Mouse (Mus musculus) liver, embryonic 16.5 days (tissue): ENCODE data around the gene Eif2b1. TPM values are rescaled to one million over a fixed set of nuclear protein-coding genes. Genes with fewer than 3 reads are reported as not detected.

Experiments
- ATAC-seq: fragments of 200-750 bp; cut with Nextera tagmentation; 2 replicates; pipeline ENCODE4 v1.8.0; 2017; ENCODE audit warnings: low read depth, mild to moderate bottlenecking, moderate number of reproducible peaks, moderate library complexity
- H3K27ac ChIP-seq: fragments of 300-500 bp; sonication (generic); 2 replicates; pipeline ENCODE4 v1.5.1; 2014; ENCODE audit warnings: mild to moderate bottlenecking, low read length
- H3K27me3 ChIP-seq: fragments of 300-500 bp; sonication (generic); 2 replicates; pipeline ENCODE4 v1.6.1; 2014; ENCODE audit warnings: low read depth, low read length, mixed read lengths; ENCODE audit not compliant: control insufficient read depth, insufficient read depth
- H3K36me3 ChIP-seq: fragments of 300-500 bp; sonication (generic); 2 replicates; pipeline ENCODE4 v1.6.1; 2014; ENCODE audit warnings: mild to moderate bottlenecking; ENCODE audit not compliant: control insufficient read depth, insufficient read depth
- H3K4me1 ChIP-seq: fragments of 300-500 bp; sonication (generic); 2 replicates; pipeline ENCODE4 v1.6.1; 2014; ENCODE audit warnings: low read depth, low read length, mixed read lengths; ENCODE audit not compliant: control insufficient read depth
- H3K4me2 ChIP-seq: fragments of 300-500 bp; sonication (generic); 2 replicates; pipeline ENCODE4 v1.6.1; 2014; ENCODE audit warnings: low read depth, low read length, mixed read lengths
- H3K4me3 ChIP-seq: fragments of 300-500 bp; sonication (generic); 2 replicates; pipeline ENCODE4 v1.5.1; 2014; ENCODE audit warnings: low read depth, mild to moderate bottlenecking, low read length
- H3K9ac ChIP-seq: fragments of 300-500 bp; sonication (generic); 2 replicates; pipeline ENCODE4 v1.6.1; 2014; ENCODE audit warnings: low read depth, low read length
- H3K9me3 ChIP-seq: fragments of 300-500 bp; sonication (generic); replicated peaks from 2 replicates; pipeline ENCODE4 v1.6.1; 2016; ENCODE audit warnings: low read length; ENCODE audit not compliant: control insufficient read depth
- WGBS: fragments of 180-500 bp; shearing (Covaris S2); extraction: QIAGEN DNeasy Blood & Tissue Kit; methylation state at CpG from one replicate; pipeline ENCODE4 v1.1.7; 2014; ENCODE audit not compliant: insufficient replicate concordance; 5-methylcytosine and 5-hydroxymethylcytosine counted together
- polyA plus RNA-seq: library from polyadenylated mRNA; unstranded; fragments of >200 nt; fragmentation: Nextera tagmentation; extraction: Ambion mirVana; gene quantifications from 2 replicates; pipeline ENCODE4 v1.2.1, GENCODE M21; 2015

Eif2b1 gene
- 33.0 and 34.3 TPM in 2 replicates for polyA plus RNA-seq

GRCm38 (mm10) chr5:124578633-124579317, at the start of gene Eif2b1, which contains the start of gene Gtf2h3:
Gene Eif2b1, minus strand, starts transcription at chr5:124579131.
Gene Gtf2h3, plus strand, starts transcription at chr5:124579140.
- Histone ChIP-seq H3K27me3 (no peaks in the 10 kb centered on the region), H3K4me2 (peak within 1 kb of the TSS; percentile 67), H3K9ac (peak within 1 kb of the TSS; percentile 70), H3K9me3 (no peaks in the 10 kb centered on the region), H3K4me1 (peaks cover 18% of the 10 kb centered on the region), H3K4me3 (peak within 1 kb of the TSS; percentile 78), H3K36me3 (peaks cover 18% of the 10 kb centered on the region), H3K27ac (peak within 1 kb of the TSS; percentile 43; the same call in 1 of the 2 replicates)
- 1% methylated on average over 51 of the region's 51 CpGs for WGBS
- ATAC-seq = peak; percentile 93

- peaks cover 7% of the 10 kb centered on the region for H3K4me1 ChIP-seq
These were observed 45.4 kb upstream of the Eif2b1 start for GRCm38 (mm10) chr5:124624291-124624690.

DNA sequence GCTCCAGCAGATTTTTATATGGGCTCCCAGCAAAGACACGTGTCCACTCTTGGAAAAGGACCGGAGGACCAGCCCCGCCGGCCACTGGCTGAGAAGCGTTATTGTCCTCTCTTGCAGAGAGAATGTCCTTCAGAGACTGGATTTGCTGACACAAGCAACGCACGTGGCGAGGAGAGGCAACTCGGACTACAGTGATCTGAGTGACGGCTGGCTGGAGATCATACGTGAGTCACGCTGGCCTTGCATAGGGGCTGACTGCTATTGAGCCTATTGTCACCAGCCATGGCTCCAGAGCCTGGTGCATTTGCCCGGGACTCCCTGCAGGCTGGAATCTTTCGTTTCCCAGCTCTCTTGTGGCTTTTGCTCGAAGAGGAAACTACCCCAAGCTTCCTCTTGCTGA, 44.0 kb upstream of the Eif2b1 start:
- no peak overlapping the region for H3K4me2 ChIP-seq
- peaks cover under 1% of the 10 kb centered on the region; the same call in 1 of the 2 replicates for H3K4me1 ChIP-seq
- H3K4me3 ChIP-seq = no peak overlapping the region
- no peak overlapping the region for H3K27ac ChIP-seq
- H3K9ac ChIP-seq = no peak overlapping the region
- 55% methylated on average over 15 of the region's 15 CpGs for WGBS
- no peaks in the 10 kb centered on the region for H3K27me3 ChIP-seq
- H3K9me3 ChIP-seq = no peaks in the 10 kb centered on the region
- no peaks in the 10 kb centered on the region for H3K36me3 ChIP-seq
- ATAC-seq = 0 out of 2 replicates have a peak, but pooled peaks have one; percentile 13

More at GRCm38 (mm10) chr5:124624291-124624690, 45.4 kb upstream of the Eif2b1 start:
- H3K4me3 ChIP-seq = no peak overlapping the region
- WGBS = 82% methylated on average over 9 of the region's 9 CpGs
- ATAC-seq = no peak
- no peaks in the 10 kb centered on the region for H3K27me3 ChIP-seq
- no peaks in the 10 kb centered on the region for H3K36me3 ChIP-seq
- no peak overlapping the region for H3K9ac ChIP-seq
- H3K9me3 ChIP-seq = no peaks in the 10 kb centered on the region
- H3K27ac ChIP-seq = no peak overlapping the region
- H3K4me2 ChIP-seq = no peak overlapping the region

DNA sequence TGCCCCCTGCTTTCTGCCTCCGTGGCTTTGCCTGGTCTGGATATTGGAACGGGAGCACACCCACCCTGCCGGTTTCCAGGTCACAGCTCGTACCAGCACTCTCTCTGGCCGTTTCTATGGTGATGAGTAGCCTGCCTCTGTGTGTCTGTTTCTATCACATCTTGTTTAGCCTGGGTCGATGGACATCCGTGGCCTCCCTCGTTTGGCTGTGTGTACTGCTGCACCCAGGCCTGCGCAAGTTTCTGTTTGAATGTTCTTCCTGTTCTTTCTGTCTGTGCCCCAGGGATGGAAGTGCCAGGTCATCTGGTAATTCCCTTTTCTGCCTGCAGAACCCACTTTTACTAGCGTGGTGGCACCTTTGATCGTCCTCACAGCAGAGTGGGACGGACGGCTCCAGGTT, 42.4 kb upstream of the Eif2b1 start:
- Histone ChIP-seq H3K4me2 (no peak overlapping the region), H3K4me1 (no peaks in the 10 kb centered on the region), H3K27ac (no peak overlapping the region), H3K36me3 (no peaks in the 10 kb centered on the region), H3K4me3 (no peak overlapping the region), H3K9me3 (no peaks in the 10 kb centered on the region), H3K9ac (no peak overlapping the region), H3K27me3 (no peaks in the 10 kb centered on the region)
- WGBS = 63% methylated on average over 13 of the region's 13 CpGs
- ATAC-seq = no peak

DNA sequence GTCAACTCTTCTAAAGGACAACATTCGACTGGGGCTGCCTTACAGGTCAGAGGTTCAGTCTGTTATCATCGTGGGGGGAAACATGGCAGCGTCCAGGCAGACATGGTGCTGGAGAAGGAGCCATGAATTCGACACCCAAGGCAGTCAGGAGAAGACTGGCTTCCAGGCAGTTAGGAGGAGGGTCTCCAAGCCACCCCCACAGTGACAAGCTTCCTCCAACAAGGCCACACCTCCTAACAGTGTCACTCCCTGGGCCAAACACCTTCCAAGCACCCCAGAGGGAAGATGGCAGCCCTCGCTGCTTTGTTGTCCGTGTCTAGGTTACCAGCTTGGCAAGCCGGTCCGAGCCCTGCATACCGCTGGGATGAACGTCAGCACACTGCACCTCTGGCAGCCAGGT, 39.8 kb upstream of the Eif2b1 start:
- no peaks in the 10 kb centered on the region for H3K36me3 ChIP-seq
- H3K27ac ChIP-seq = no peak overlapping the region
- no peaks in the 10 kb centered on the region for H3K9me3 ChIP-seq
- no peak overlapping the region for H3K9ac ChIP-seq
- no peak overlapping the region for H3K4me2 ChIP-seq
- H3K4me1 ChIP-seq = no peaks in the 10 kb centered on the region
- no peak overlapping the region for H3K4me3 ChIP-seq
- no peaks in the 10 kb centered on the region for H3K27me3 ChIP-seq
- no peak for ATAC-seq
- WGBS = 74% methylated on average over 10 of the region's 10 CpGs

GRCm38 (mm10) chr5:124614709-124615108, 35.8 kb upstream of the Eif2b1 start:
- 39% methylated on average over 11 of the region's 11 CpGs for WGBS
- H3K9me3 ChIP-seq = no peaks in the 10 kb centered on the region
- H3K27ac ChIP-seq = no peak overlapping the region
- no peak overlapping the region for H3K9ac ChIP-seq
- H3K27me3 ChIP-seq = no peaks in the 10 kb centered on the region
- no peaks in the 10 kb centered on the region for H3K36me3 ChIP-seq
- H3K4me1 ChIP-seq = no peaks in the 10 kb centered on the region
- no peak for ATAC-seq
- H3K4me3 ChIP-seq = no peak overlapping the region
- no peak overlapping the region for H3K4me2 ChIP-seq

DNA sequence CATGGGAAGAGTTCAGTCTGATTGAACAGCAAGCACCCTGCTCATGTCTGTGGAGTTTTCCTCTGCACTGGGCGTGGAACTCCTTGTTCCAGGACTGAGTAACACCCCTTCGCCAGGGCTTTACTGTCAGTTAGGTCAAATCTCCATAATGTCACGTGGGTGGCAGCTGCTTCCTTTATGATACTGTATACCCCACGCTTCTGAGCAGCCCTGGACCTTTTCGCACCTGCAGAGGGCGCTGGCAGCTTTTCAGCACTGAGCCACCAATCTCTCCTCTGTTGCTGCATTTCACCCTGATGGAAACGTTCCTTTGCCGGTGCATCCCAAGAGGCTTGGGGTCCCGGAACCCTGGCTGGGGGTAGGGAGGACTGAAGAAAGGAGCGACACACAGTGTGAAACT, 32.0 kb upstream of the Eif2b1 start:
- 46% methylated on average over 10 of the region's 10 CpGs for WGBS
- no peaks in the 10 kb centered on the region for H3K27me3 ChIP-seq
- H3K4me2 ChIP-seq = no peak overlapping the region
- H3K4me3 ChIP-seq = no peak overlapping the region
- no peaks in the 10 kb centered on the region for H3K36me3 ChIP-seq
- H3K9ac ChIP-seq = no peak overlapping the region
- no peaks in the 10 kb centered on the region for H3K4me1 ChIP-seq
- H3K27ac ChIP-seq = no peak overlapping the region
- no peaks in the 10 kb centered on the region for H3K9me3 ChIP-seq
- ATAC-seq = no peak; the same call in 1 of the 2 replicates

DNA sequence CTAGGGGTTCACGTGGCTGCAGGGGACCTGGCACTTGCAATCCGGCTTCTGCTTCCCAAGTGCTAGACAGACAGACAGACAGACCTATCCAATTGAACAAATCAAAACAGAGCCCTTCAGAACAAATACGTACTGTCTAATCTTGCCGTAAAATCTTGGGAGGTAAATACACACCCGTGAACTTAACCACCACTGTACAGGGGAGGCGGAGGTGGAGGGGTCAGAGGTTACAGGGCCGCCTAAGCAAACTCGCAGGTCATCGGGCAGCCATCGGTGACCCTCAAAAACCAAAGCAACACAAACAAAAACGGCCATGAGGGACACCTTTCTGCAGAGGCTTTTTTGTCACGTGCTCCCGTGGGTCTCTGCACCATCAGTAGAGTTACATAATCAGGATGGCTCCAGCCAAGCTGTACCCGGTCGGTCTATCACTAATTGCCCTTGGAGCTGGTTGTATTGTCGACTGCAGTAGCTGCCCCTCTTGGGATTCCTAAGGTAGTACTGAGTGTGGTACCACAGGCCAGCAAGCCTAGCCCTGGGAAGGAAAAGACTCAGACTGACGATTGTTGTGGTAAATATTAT, 26.2 kb upstream of the Eif2b1 start:
- 55% methylated on average over 17 of the region's 17 CpGs for WGBS
- H3K9me3 ChIP-seq = no peaks in the 10 kb centered on the region
- no peaks in the 10 kb centered on the region for H3K27me3 ChIP-seq
- no peak overlapping the region for H3K4me2 ChIP-seq
- H3K36me3 ChIP-seq = no peaks in the 10 kb centered on the region
- peak; percentile 92 for ATAC-seq
- no peak overlapping the region for H3K9ac ChIP-seq
- H3K4me1 ChIP-seq = no peaks in the 10 kb centered on the region; the same call in 1 of the 2 replicates
- no peak overlapping the region for H3K4me3 ChIP-seq
- peak overlapping the region; percentile 67 for H3K27ac ChIP-seq

- ATAC-seq = 0 out of 2 replicates have a peak, but pooled peaks have one; percentile 4
These were observed 25.4 kb upstream of the Eif2b1 start for GRCm38 (mm10) chr5:124604296-124604695.

More at GRCm38 (mm10) chr5:124604296-124604695, 25.4 kb upstream of the Eif2b1 start:
- H3K27ac ChIP-seq = peak overlapping the region; percentile 67
- H3K4me2 ChIP-seq = no peak overlapping the region
- 60% methylated on average over 4 of the region's 4 CpGs for WGBS
- no peaks in the 10 kb centered on the region for H3K27me3 ChIP-seq
- no peak overlapping the region for H3K9ac ChIP-seq
- no peaks in the 10 kb centered on the region for H3K36me3 ChIP-seq
- H3K4me1 ChIP-seq = no peaks in the 10 kb centered on the region; the same call in 1 of the 2 replicates
- no peaks in the 10 kb centered on the region for H3K9me3 ChIP-seq
- H3K4me3 ChIP-seq = no peak overlapping the region
